Mouse (Mus musculus): ENCODE results near the gene Pkd1. TPM values are rescaled to one million over a fixed set of nuclear protein-coding genes. Genes with fewer than 3 reads are reported as not detected.

Gene Pkd1
- polyA plus RNA-seq, 1 experiment from 2014 or later, result 26.3 TPM

- H3K36me3 ChIP-seq (ENCODE audit: insufficient read depth, low read length), result peaks cover 44% of the 10 kb centered on the region
- TF ChIP-seq EP300 (IDR thresholded peaks at IDR 0.05) (no peak), CTCF (IDR thresholded peaks at IDR 0.05) (no peak)
- no peaks in the 10 kb centered on the region for H3K4me1 ChIP-seq (ENCODE audit: insufficient read depth, low read depth, low read length)
- no peak overlapping the region for H3K4me3 ChIP-seq (ENCODE audit: low read depth, low read length)
- ATAC-seq, result no peak
- no peak overlapping the region for H3K4me2 ChIP-seq (replicated peaks; ENCODE audit: low read depth, low read length)
- WGBS, result 96% methylated on average over 4 of the region's 4 CpGs
- no peaks in the 10 kb centered on the region for H3K27me3 ChIP-seq (replicated peaks; ENCODE audit: insufficient read depth, low read length)
- H3K9ac ChIP-seq (replicated peaks; ENCODE audit: low read depth), result no peak overlapping the region
- no peaks in the 10 kb centered on the region for H3K9me3 ChIP-seq (ENCODE audit: low read length)
- H3K27ac ChIP-seq (ENCODE audit: low read length), result no peak overlapping the region
- DNase-seq (ENCODE audit: low spot score), result no peak
Measured at GRCm38 (mm10) chr17:24600502-24600901, 50.9 kb downstream of the Pkd1 start.

- no peak overlapping the region for H3K4me2 ChIP-seq (replicated peaks; ENCODE audit: low read depth, low read length)
- no peaks in the 10 kb centered on the region for H3K4me1 ChIP-seq (ENCODE audit: insufficient read depth, low read depth, low read length)
- no peaks in the 10 kb centered on the region for H3K9me3 ChIP-seq (ENCODE audit: low read length)
- peaks cover 28% of the 10 kb centered on the region for H3K36me3 ChIP-seq (ENCODE audit: insufficient read depth, low read length)
- TF ChIP-seq EP300 (IDR thresholded peaks at IDR 0.05) (no peak), CTCF (IDR thresholded peaks at IDR 0.05) (no peak)
- no peak overlapping the region for H3K4me3 ChIP-seq (ENCODE audit: low read depth, low read length)
- no peak overlapping the region for H3K27ac ChIP-seq (ENCODE audit: low read length)
- H3K9ac ChIP-seq (replicated peaks; ENCODE audit: low read depth), result no peak overlapping the region
- DNase-seq (ENCODE audit: low spot score), result no peak
- no peaks in the 10 kb centered on the region for H3K27me3 ChIP-seq (replicated peaks; ENCODE audit: insufficient read depth, low read length)
- 91% methylated on average over 8 of the region's 8 CpGs for WGBS
- no peak for ATAC-seq
Measured at GRCm38 (mm10) chr17:24603961-24604360, 54.3 kb downstream of the Pkd1 start.

GRCm38 (mm10) chr17:24604557-24604956 lies 54.9 kb downstream of the Pkd1 start:
- H3K4me2 ChIP-seq (replicated peaks; ENCODE audit: low read depth, low read length), result no peak overlapping the region
- no peak overlapping the region for H3K27ac ChIP-seq (ENCODE audit: low read length)
- H3K4me3 ChIP-seq (ENCODE audit: low read depth, low read length), result no peak overlapping the region
- H3K36me3 ChIP-seq (ENCODE audit: insufficient read depth, low read length), result peaks cover 22% of the 10 kb centered on the region
- 87% methylated on average over 3 of the region's 3 CpGs for whole genome bisulfite sequencing
- H3K4me1 ChIP-seq (ENCODE audit: insufficient read depth, low read depth, low read length), result no peaks in the 10 kb centered on the region
- H3K9ac ChIP-seq (replicated peaks; ENCODE audit: low read depth), result no peak overlapping the region
- ATAC-seq, result no peak
- no peak for DNase-seq (ENCODE audit: low spot score)
- H3K9me3 ChIP-seq (ENCODE audit: low read length), result no peaks in the 10 kb centered on the region
- no peaks in the 10 kb centered on the region for H3K27me3 ChIP-seq (replicated peaks; ENCODE audit: insufficient read depth, low read length)
- TF ChIP-seq EP300 (IDR thresholded peaks at IDR 0.05) (no peak), CTCF (IDR thresholded peaks at IDR 0.05) (no peak)

- TF ChIP-seq EP300 (IDR thresholded peaks at IDR 0.05) (no peak), CTCF (IDR thresholded peaks at IDR 0.05) (no peak)
- Histone ChIP-seq H3K4me1 (ENCODE audit: insufficient read depth, low read depth, low read length) (no peaks in the 10 kb centered on the region), H3K4me2 (replicated peaks; ENCODE audit: low read depth, low read length) (no peak overlapping the region), H3K9ac (replicated peaks; ENCODE audit: low read depth) (no peak overlapping the region), H3K36me3 (ENCODE audit: insufficient read depth, low read length) (peaks cover 19% of the 10 kb centered on the region; the same call in 1 of the 2 replicates), H3K27me3 (replicated peaks; ENCODE audit: insufficient read depth, low read length) (no peaks in the 10 kb centered on the region), H3K9me3 (ENCODE audit: low read length) (no peaks in the 10 kb centered on the region), H3K27ac (ENCODE audit: low read length) (no peak overlapping the region), H3K4me3 (ENCODE audit: low read depth, low read length) (no peak overlapping the region)
- ATAC-seq (no peak), DNase-seq (ENCODE audit: low spot score) (no peak)
- 87% methylated on average over 4 of the region's 4 CpGs for WGBS
Measured at GRCm38 (mm10) chr17:24608370-24608769, 58.7 kb downstream of the Pkd1 start.

GRCm38 (mm10) chr17:24608874-24609273 lies 59.2 kb downstream of the Pkd1 start:
- peaks cover 23% of the 10 kb centered on the region; the same call in 1 of the 2 replicates for H3K36me3 ChIP-seq (ENCODE audit: insufficient read depth, low read length)
- no peak for ATAC-seq
- TF ChIP-seq CTCF (IDR thresholded peaks at IDR 0.05), result no peak
- no peak for TF ChIP-seq EP300 (IDR thresholded peaks at IDR 0.05)
- no peak overlapping the region for H3K4me2 ChIP-seq (replicated peaks; ENCODE audit: low read depth, low read length)
- H3K4me3 ChIP-seq (ENCODE audit: low read depth, low read length), result no peak overlapping the region
- no peak overlapping the region for H3K27ac ChIP-seq (ENCODE audit: low read length)
- H3K9ac ChIP-seq (replicated peaks; ENCODE audit: low read depth), result no peak overlapping the region
- no peaks in the 10 kb centered on the region for H3K27me3 ChIP-seq (replicated peaks; ENCODE audit: insufficient read depth, low read length)
- WGBS, result 94% methylated on average over 8 of the region's 8 CpGs
- no peak for DNase-seq (ENCODE audit: low spot score)
- no peaks in the 10 kb centered on the region for H3K4me1 ChIP-seq (ENCODE audit: insufficient read depth, low read depth, low read length)
- no peaks in the 10 kb centered on the region for H3K9me3 ChIP-seq (ENCODE audit: low read length)

- Histone ChIP-seq H3K4me2 (replicated peaks; ENCODE audit: low read depth, low read length) (no peak overlapping the region), H3K4me1 (ENCODE audit: insufficient read depth, low read depth, low read length) (no peaks in the 10 kb centered on the region), H3K27me3 (replicated peaks; ENCODE audit: insufficient read depth, low read length) (no peaks in the 10 kb centered on the region), H3K9me3 (ENCODE audit: low read length) (no peaks in the 10 kb centered on the region), H3K4me3 (ENCODE audit: low read depth, low read length) (no peak overlapping the region), H3K27ac (ENCODE audit: low read length) (no peak overlapping the region), H3K36me3 (ENCODE audit: insufficient read depth, low read length) (peaks cover 27% of the 10 kb centered on the region; the same call in 1 of the 2 replicates), H3K9ac (replicated peaks; ENCODE audit: low read depth) (no peak overlapping the region)
- TF ChIP-seq EP300 (IDR thresholded peaks at IDR 0.05) (no peak), CTCF (IDR thresholded peaks at IDR 0.05) (no peak)
- no peak for ATAC-seq
- DNase-seq (ENCODE audit: low spot score), result no peak
- 65% methylated on average over 2 of the region's 2 CpGs for WGBS
Measured at GRCm38 (mm10) chr17:24610711-24611110, 61.1 kb downstream of the Pkd1 start.
